Mouse (Mus musculus) thymus, adult 18-20 months (tissue): ENCODE measurements around the gene Zfp286.
"Not testable (repeated sequence)": the region's sequence is repeated elsewhere in the genome, so short reads cannot be mapped to it uniquely, and the experiment has no call there.

ENCODE experiments used
- DNase-seq, 2 experiments: peaks; one replicate each; pipeline ENCODE4 v3.0.0; 2022; ENCODE audit warnings: mixed read lengths in 2 of 2

The Zfp286 gene

GRCm38 (mm10) chr11:62776510-62776909 lies 12.8 kb downstream of the Zfp286 start:
- DNase-seq = no peak

- DNase-seq = no peak
These were observed 28.4 kb downstream of the Zfp286 start for GRCm38 (mm10) chr11:62760755-62761457.

GRCm38 (mm10) chr11:62758491-62758890 lies 30.8 kb downstream of the Zfp286 start:
- DNase-seq = no peak

- DNase-seq = no peak
These were observed 31.4 kb downstream of the Zfp286 start for GRCm38 (mm10) chr11:62757906-62758305.

GRCm38 (mm10) chr11:62757143-62757507 lies 32.1 kb downstream of the Zfp286 start:
- DNase-seq = no peak

- peak; percentile 82 to 84 for DNase-seq
These were observed 32.7 kb downstream of the Zfp286 start for GRCm38 (mm10) chr11:62756456-62757142.

- DNase-seq = no peak
These were observed 36.5 kb downstream of the Zfp286 start, which contains the start of gene Gm10428 for GRCm38 (mm10) chr11:62752780-62753179. Gene Gm10428, plus strand, starts transcription at chr11:62753100.

- no peak for DNase-seq
These were observed 37.1 kb downstream of the Zfp286 start for GRCm38 (mm10) chr11:62752191-62752590.

- DNase-seq = not testable (repeated sequence)
These were observed 39.8 kb downstream of the Zfp286 start for GRCm38 (mm10) chr11:62749445-62749844.

GRCm38 (mm10) chr11:62748062-62748461 lies 41.2 kb downstream of the Zfp286 start:
- DNase-seq = no peak

- DNase-seq = no peak
These were observed 42.0 kb downstream of the Zfp286 start for GRCm38 (mm10) chr11:62747227-62747626.

- peak; percentile 53 to 63 for DNase-seq
These were observed 43.2 kb downstream of the Zfp286 start for GRCm38 (mm10) chr11:62746001-62746533.

GRCm38 (mm10) chr11:62744103-62744502 lies 45.2 kb downstream of the Zfp286 start:
- peak in 1 of 2 experiments; percentile 39 for DNase-seq

- no peak for DNase-seq
These were observed 46.9 kb downstream of the Zfp286 start for GRCm38 (mm10) chr11:62742261-62742957.

- DNase-seq = no peak
These were observed 48.1 kb downstream of the Zfp286 start for GRCm38 (mm10) chr11:62741186-62741585.

- no peak for DNase-seq
These were observed 56.6 kb downstream of the Zfp286 start for GRCm38 (mm10) chr11:62732665-62733064.

GRCm38 (mm10) chr11:62732022-62732387 lies 57.3 kb downstream of the Zfp286 start:
- no peak for DNase-seq

GRCm38 (mm10) chr11:62731311-62732021 lies 57.8 kb downstream of the Zfp286 start, which contains the start of gene Zfp287:
Gene Zfp287, minus strand, starts transcription at chr11:62731905.
- DNase-seq = peak; percentile 62 to 74

GRCm38 (mm10) chr11:62728276-62728675 lies 61.0 kb downstream of the Zfp286 start:
- no peak for DNase-seq

GRCm38 (mm10) chr11:62710657-62711056 lies 78.6 kb downstream of the Zfp286 start:
- no peak for DNase-seq

- DNase-seq = no peak
These were observed 81.0 kb downstream of the Zfp286 start for GRCm38 (mm10) chr11:62708252-62708651.

GRCm38 (mm10) chr11:62706141-62706540 lies 83.1 kb downstream of the Zfp286 start:
- DNase-seq = no peak
